Mouse (Mus musculus) hindbrain, embryonic 13.5 days (tissue): ENCODE data around the gene Slc17a2. TPM values are rescaled to one million over a fixed set of nuclear protein-coding genes. Genes with fewer than 3 reads are reported as not detected.
"Not testable (repeated sequence)": the region's sequence is repeated elsewhere in the genome, so short reads cannot be mapped to it uniquely, and the experiment has no call there.

ENCODE experiments used
- ATAC-seq: fragments of 200-750 bp; cut with Nextera tagmentation; 2 replicates; pipeline ENCODE4 v1.8.0; 2017; ENCODE audit warnings: moderate TSS enrichment; ENCODE audit not compliant: low FRiP score
- H3K27ac ChIP-seq: fragments of 300-500 bp; sonication (generic); 2 replicates; pipeline ENCODE4 v1.5.1; 2015; ENCODE audit warnings: inconsistent platforms, mild to moderate bottlenecking, moderate library complexity
- H3K27me3 ChIP-seq: fragments of 300-500 bp; sonication (generic); 2 replicates; pipeline ENCODE4 v1.6.1; 2015; ENCODE audit warnings: mild to moderate bottlenecking, inconsistent platforms
- H3K36me3 ChIP-seq: fragments of 300-500 bp; sonication (generic); 2 replicates; pipeline ENCODE4 v1.6.1; 2015; ENCODE audit warnings: mild to moderate bottlenecking, inconsistent platforms
- H3K4me1 ChIP-seq: fragments of 300-500 bp; sonication (generic); replicated peaks from 2 replicates; pipeline ENCODE4 v1.6.1; 2015; ENCODE audit warnings: inconsistent platforms
- H3K4me2 ChIP-seq: fragments of 300-500 bp; sonication (generic); 2 replicates; pipeline ENCODE4 v1.6.1; 2015; ENCODE audit warnings: inconsistent platforms, mild to moderate bottlenecking, moderate library complexity
- H3K4me3 ChIP-seq: fragments of 300-500 bp; sonication (generic); 2 replicates; pipeline ENCODE4 v1.5.1; 2015; ENCODE audit warnings: mild to moderate bottlenecking, inconsistent platforms
- H3K9ac ChIP-seq: fragments of 300-500 bp; sonication (generic); 2 replicates; pipeline ENCODE4 v1.6.1; 2015; ENCODE audit warnings: mild to moderate bottlenecking, inconsistent platforms
- H3K9me3 ChIP-seq: fragments of 300-500 bp; sonication (generic); 2 replicates; pipeline ENCODE4 v1.6.1; 2016; ENCODE audit warnings: inconsistent platforms
- WGBS: fragments of 180-500 bp; shearing (Covaris S2); methylation state at CpG from one replicate; pipeline ENCODE4 v1.1.7; 2015; 5-methylcytosine and 5-hydroxymethylcytosine counted together
- polyA plus RNA-seq: library from polyadenylated mRNA; unstranded; fragments of >200 nt; fragmentation: Nextera tagmentation; extraction: Ambion mirVana; gene quantifications from 2 replicates; pipeline ENCODE4 v1.2.1, GENCODE M21; 2015

The Slc17a2 gene
- polyA plus RNA-seq, result not detected in 2 replicates

DNA sequence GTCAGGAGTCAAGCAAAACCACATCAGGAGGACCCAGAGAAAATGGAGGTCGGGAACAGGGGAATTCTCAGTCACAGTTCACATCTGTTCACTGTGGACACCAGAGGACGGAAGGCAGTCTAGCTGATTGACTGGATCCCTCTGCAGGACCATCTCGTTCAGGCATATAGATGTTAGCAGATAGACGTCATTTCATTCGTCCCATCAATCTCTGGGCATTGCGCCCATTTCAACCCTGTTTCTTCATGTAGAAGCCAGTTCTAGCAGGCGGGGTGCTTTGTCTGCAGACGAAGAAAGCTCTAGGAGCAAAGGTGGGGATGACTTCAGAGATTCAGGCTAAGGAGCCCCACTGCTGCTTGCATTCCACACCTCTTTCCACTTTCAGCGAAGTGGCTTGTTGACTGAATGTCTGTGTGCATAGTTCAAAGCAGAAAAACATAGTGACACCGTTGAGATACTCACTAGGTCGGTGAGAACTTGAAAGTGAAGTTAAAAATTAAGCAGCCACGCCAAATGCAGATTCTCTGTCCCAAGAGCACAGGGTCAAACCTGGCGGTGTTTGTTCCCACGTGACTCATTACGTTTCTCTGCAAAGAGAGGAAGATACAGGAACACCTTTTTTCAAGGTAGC is at the start of gene Slc17a2:
Slc17a2 (plus strand) TSS at position 572 of the 631 bp plus-strand sequence.
- no peak within 1 kb of the TSS for H3K4me2 ChIP-seq
- H3K4me3 ChIP-seq, result no peak within 1 kb of the TSS
- no peaks in the 10 kb centered on the region for H3K36me3 ChIP-seq
- WGBS, result 92% methylated on average over 15 of the region's 15 CpGs
- ATAC-seq, result no peak
- no peaks in the 10 kb centered on the region for H3K9me3 ChIP-seq
- H3K27me3 ChIP-seq, result no peaks in the 10 kb centered on the region
- no peak within 1 kb of the TSS for H3K27ac ChIP-seq
- H3K9ac ChIP-seq, result no peak within 1 kb of the TSS
- no peaks in the 10 kb centered on the region for H3K4me1 ChIP-seq

DNA sequence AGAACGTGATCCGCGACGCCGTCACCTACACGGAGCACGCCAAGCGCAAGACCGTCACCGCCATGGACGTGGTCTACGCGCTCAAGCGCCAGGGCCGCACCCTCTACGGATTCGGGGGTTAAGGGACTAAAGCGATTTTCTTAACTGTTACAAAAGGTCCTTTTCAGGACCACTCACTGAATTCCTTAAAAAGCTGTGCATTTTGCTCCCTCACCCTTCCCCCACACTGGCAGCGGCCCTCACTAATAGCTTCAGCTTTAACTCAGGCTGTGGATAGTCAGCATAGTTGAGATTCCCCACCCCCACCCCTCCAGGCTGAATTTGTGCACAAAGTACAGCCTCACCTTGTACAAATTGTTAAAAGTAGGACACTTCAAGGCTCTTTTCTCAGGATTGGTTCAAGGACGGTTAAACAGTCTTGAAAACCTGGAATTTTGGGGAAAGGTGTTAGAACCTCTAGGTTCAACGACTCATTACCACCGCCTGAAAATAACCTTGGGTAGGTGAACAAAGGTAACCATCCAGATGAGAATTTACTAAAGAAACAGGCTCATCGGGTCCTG is 49.5 kb upstream of the Slc17a2 start:
- Histone ChIP-seq H3K27me3 (no peaks in the 10 kb centered on the region), H3K4me3 (peak overlapping the region; percentile 39), H3K4me2 (peak overlapping the region; percentile 66), H3K36me3 (no peaks in the 10 kb centered on the region), H3K4me1 (peaks cover 23% of the 10 kb centered on the region), H3K9ac (peak overlapping the region; percentile 69), H3K9me3 (no peaks in the 10 kb centered on the region), H3K27ac (peak overlapping the region; percentile 87)
- peak; percentile 25 for ATAC-seq
- WGBS, result under 1% methylated on average over 21 of the region's 23 CpGs

DNA sequence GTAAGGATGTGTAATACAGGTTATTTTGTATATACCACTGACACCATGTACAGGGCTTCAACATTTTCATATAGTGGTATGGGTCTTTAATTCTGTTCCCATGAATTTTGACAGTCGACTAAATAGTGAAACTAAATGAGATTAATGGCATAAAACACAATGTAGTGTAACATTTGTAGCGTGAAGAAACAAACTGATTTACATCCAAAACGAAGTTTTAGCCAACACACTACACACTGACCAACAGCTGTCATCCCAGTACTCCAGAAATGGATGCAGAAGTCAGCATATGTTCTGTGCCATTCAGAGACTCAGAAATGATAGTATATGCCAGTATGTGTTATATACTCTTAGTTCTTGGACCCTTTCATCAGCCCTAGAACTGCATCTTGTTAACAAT is 48.9 kb upstream of the Slc17a2 start:
- ATAC-seq, result no peak
- Histone ChIP-seq H3K27ac (no peak overlapping the region), H3K27me3 (no peaks in the 10 kb centered on the region), H3K4me1 (peaks cover 20% of the 10 kb centered on the region), H3K4me3 (no peak overlapping the region), H3K36me3 (no peaks in the 10 kb centered on the region), H3K9me3 (no peaks in the 10 kb centered on the region), H3K9ac (no peak overlapping the region), H3K4me2 (no peak overlapping the region)
- WGBS, result 46% methylated on average over 3 of the region's 3 CpGs

DNA sequence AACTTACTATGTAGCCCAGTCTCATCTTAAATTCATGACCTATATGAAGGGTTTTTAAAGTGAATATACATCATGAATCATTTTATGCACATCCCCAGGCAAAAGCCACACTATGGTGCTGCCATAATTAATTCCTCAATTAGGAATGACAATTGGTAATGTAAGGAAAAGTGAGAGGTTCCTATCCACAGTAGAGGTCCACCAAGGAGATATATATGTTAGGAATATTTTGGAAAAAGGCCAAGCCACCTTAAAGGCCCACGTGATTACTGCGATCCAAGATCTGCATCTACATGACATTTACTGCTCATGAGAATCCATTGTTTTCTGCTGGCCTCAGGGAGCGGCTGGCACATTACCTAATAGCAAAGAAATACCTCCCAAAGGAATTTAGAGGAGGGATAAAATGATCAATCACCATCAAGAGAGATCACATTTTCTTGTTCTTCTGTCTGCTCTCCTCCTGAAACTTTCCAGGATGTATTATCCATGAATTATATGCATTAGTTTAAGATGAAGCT is 47.5 kb upstream of the Slc17a2 start:
- no peaks in the 10 kb centered on the region for H3K9me3 ChIP-seq
- no peak overlapping the region for H3K27ac ChIP-seq
- WGBS, result 60% methylated on average over 3 of the region's 3 CpGs
- no peaks in the 10 kb centered on the region for H3K36me3 ChIP-seq
- peaks cover 31% of the 10 kb centered on the region for H3K4me1 ChIP-seq
- H3K27me3 ChIP-seq, result no peaks in the 10 kb centered on the region
- H3K4me3 ChIP-seq, result no peak overlapping the region
- H3K9ac ChIP-seq, result no peak overlapping the region
- ATAC-seq, result no peak
- H3K4me2 ChIP-seq, result no peak overlapping the region

DNA sequence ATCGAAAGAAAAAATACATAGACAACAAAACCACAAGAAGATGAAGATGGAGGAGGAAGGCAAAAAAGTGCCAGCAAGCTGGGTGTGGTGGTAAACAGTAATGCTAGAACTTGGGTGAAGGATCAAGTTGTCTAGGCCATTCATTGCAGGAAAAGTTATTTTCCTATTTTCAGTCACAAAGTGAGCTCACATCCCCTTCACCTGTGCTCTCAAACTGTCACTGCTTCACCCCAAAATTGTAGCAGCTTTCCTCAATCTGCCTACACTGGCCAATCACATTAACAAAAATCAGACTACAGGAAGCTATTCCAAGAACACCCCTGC is 46.9 kb upstream of the Slc17a2 start:
- Histone ChIP-seq H3K9me3 (no peaks in the 10 kb centered on the region), H3K9ac (no peak overlapping the region), H3K4me2 (peak overlapping the region; percentile 94), H3K27me3 (no peaks in the 10 kb centered on the region), H3K4me3 (peak overlapping the region; percentile 53; the same call in 1 of the 2 replicates), H3K36me3 (no peaks in the 10 kb centered on the region), H3K4me1 (peaks cover 33% of the 10 kb centered on the region), H3K27ac (no peak overlapping the region; the same call in 1 of the 2 replicates)
- WGBS, result 67% methylated on average over 1 of the region's 1 CpGs
- ATAC-seq, result no peak

DNA sequence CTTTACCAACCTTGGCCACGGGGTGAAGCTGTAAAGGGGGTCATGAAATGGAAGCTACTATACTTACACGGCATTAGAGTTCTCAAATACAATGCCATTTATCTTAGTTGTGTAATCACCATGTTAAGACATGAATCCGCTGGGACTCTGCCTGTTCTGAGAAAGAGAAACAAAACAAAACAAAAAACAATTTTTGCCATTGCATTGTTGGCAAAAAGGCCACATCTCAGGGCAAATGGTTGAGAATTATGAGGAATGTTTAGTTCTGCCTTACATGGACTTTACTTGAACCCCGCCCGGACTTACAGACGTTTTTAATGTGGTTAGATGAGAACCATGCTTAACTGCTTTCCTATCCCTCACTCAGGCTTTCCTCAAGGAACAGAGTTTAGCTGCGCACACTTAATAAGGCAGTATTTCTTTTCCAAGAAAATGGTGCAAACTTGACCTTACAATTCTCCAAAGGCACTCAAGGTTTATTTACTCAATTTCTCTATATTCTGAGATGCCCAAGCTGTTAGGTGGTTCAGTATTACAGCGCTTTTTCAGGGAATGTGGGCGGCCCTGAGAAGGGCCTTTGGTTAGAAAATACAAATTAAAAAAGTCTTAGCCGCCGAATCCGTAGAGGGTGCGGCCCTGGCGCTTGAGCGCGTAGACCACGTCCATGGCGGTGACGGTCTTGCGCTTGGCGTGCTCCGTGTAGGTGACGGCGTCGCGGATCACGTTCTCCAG is 46.4 kb upstream of the Slc17a2 start:
- Histone ChIP-seq H3K4me2 (peak overlapping the region; percentile 94), H3K9me3 (no peaks in the 10 kb centered on the region), H3K4me1 (peaks cover 33% of the 10 kb centered on the region), H3K9ac (peak overlapping the region; percentile 71), H3K27ac (peak overlapping the region; percentile 89), H3K27me3 (no peaks in the 10 kb centered on the region), H3K36me3 (no peaks in the 10 kb centered on the region), H3K4me3 (peak overlapping the region; percentile 53)
- peak; percentile 33; the same call in 1 of the 2 replicates for ATAC-seq
- WGBS, result 2% methylated on average over 22 of the region's 27 CpGs

DNA sequence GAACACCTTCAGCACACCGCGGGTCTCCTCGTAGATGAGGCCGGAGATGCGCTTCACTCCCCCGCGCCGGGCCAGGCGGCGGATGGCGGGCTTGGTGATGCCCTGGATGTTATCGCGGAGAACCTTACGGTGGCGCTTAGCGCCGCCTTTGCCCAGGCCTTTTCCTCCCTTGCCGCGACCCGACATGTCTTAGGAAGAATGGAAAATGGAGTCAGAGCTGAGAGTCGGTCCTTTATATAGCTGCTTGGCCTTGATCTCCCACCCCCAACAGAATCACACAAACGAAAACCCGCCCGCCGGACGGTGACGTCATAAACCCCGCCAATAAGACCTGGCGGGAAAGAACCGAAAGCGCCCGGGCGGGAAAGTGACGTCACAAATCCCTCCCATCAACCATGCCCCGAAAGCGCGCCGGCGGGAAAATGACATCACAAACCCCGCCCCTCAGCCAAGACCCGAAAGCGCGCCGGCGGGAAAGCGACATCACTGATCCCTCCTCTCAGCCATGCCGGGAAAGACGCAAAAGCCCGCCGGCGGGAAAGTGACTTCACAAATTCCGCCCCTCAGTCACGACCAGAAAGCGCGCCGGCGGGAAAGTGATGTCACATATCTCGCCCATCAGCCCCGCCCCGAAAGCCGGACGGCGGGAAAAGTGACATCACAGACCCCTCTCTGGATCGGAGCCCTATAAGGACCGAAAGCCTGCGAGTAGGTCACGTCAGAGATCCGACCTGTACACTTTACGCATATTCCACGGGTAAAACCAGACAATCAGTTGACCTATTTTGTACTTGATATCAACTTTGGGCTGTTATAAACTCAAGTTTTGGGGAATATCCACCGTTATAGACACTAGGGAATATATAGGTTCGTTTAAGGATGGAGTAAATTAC is 45.6 kb upstream of the Slc17a2 start, which contains the start of gene Hist1h4a:
Hist1h4a (minus strand) TSS at position 259 of the 893 bp plus-strand sequence.
- H3K4me2 ChIP-seq, result peak within 1 kb of the TSS; percentile 94
- peak within 1 kb of the TSS; percentile 71 for H3K9ac ChIP-seq
- WGBS, result 0% methylated on average over 69 of the region's 72 CpGs
- no peaks in the 10 kb centered on the region for H3K9me3 ChIP-seq
- H3K27ac ChIP-seq, result peak within 1 kb of the TSS; percentile 89
- peaks cover 33% of the 10 kb centered on the region for H3K4me1 ChIP-seq
- H3K4me3 ChIP-seq, result peak within 1 kb of the TSS; percentile 53
- peak; percentile 84 for ATAC-seq
- H3K36me3 ChIP-seq, result no peaks in the 10 kb centered on the region
- no peaks in the 10 kb centered on the region for H3K27me3 ChIP-seq

DNA sequence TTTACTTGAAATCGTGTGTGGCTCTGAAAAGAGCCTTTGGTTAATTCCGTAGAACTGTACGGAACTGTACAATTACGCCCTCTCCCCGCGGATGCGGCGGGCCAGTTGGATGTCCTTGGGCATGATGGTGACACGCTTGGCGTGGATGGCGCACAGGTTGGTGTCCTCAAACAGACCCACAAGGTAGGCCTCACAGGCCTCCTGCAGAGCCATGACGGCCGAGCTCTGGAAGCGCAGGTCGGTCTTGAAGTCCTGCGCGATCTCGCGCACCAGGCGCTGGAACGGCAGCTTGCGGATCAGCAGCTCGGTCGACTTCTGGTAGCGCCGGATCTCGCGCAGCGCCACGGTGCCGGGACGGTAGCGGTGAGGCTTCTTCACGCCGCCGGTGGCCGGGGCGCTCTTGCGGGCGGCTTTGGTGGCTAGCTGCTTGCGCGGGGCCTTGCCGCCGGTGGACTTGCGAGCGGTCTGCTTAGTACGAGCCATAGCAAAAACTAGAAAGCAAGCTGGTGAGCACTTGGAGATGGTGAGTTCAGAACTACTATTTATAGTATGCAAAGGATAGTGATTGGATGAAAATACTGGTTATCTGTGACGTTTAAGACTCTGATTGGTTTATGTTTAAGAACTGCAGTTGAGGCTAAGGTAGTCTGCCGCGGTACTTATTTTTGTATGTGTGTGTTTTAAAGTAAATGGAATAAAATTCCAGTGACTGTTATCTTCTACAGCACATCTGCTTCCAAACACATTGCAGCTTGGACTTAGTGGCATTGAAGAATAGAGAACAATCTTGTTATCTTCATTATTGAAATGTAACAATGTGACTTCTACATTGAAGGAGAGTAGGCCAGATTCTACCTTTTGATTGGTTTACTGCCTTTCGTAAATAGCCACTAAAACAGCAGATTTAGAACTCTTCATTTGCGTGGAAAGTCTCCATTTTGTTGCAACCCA is 44.6 kb upstream of the Slc17a2 start, which contains the start of gene Hist1h3a:
Hist1h3a (minus strand) TSS at position 516 of the 951 bp plus-strand sequence.
- Histone ChIP-seq H3K4me2 (peak within 1 kb of the TSS; percentile 94), H3K4me1 (peaks cover 33% of the 10 kb centered on the region), H3K9ac (peak within 1 kb of the TSS; percentile 62), H3K27ac (peak within 1 kb of the TSS; percentile 89), H3K4me3 (peak within 1 kb of the TSS; percentile 53)
- H3K27me3 ChIP-seq, H3K9me3 ChIP-seq, H3K36me3 ChIP-seq: not testable (repeated sequence)
- ATAC-seq, result peak; percentile 76
- WGBS, result under 1% methylated on average over 27 of the region's 52 CpGs

DNA sequence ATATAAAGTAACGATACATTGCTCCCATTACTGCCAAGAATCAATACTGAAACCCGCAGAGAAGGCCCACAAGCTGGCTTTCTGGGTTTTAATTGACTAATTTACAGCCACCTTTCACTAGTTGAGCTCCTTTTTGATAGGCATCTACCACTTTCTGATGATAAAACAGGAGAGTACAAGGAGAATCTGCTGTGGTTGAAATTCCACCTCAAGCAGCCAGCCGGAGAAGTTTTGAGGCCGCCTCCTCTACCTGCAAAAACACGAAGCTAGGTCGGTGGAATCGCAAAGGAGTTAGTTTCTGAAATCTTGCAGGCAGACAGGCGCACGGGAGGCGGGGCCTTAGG is 43.6 kb upstream of the Slc17a2 start:
- H3K9ac ChIP-seq, result no peak overlapping the region; the same call in 1 of the 2 replicates

DNA sequence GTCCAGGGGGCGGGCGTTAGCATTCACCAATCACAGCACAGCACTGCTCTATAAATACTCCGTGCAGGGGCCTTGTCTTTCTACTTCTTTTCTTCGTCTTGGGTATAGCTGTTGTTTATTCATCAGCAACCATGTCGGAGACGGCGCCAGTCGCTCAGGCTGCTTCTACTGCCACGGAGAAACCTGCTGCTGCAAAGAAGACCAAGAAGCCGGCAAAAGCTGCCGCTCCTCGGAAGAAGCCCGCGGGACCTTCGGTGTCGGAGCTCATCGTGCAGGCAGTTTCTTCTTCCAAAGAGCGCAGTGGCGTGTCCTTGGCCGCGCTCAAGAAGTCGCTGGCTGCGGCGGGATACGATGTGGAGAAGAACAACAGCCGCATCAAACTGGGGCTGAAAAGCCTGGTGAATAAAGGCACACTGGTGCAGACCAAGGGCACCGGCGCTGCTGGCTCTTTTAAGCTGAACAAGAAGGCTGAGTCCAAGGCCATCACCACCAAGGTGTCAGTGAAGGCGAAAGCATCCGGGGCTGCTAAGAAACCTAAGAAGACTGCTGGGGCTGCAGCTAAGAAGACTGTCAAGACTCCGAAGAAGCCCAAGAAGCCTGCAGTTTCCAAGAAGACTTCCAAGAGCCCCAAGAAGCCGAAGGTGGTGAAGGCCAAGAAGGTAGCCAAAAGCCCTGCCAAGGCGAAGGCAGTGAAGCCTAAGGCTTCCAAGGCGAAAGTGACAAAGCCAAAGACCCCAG is 43.0 kb upstream of the Slc17a2 start, which contains the start of gene Hist1h1a:
Hist1h1a (plus strand) TSS at position 81 of the 738 bp plus-strand sequence.
- H3K4me3 ChIP-seq, result peak within 1 kb of the TSS; percentile 53
- no peaks in the 10 kb centered on the region for H3K36me3 ChIP-seq
- no peaks in the 10 kb centered on the region for H3K27me3 ChIP-seq
- H3K27ac ChIP-seq, result peak within 1 kb of the TSS; percentile 89
- no peaks in the 10 kb centered on the region for H3K9me3 ChIP-seq
- peak within 1 kb of the TSS; percentile 79 for H3K9ac ChIP-seq
- 3% methylated on average over 34 of the region's 34 CpGs for WGBS
- ATAC-seq, result peak; percentile 69
- H3K4me2 ChIP-seq, result peak within 1 kb of the TSS; percentile 94
- peaks cover 28% of the 10 kb centered on the region for H3K4me1 ChIP-seq

More for the DNA sequence above, 43.6 kb upstream of the Slc17a2 start:
- Histone ChIP-seq H3K27me3 (no peaks in the 10 kb centered on the region), H3K4me2 (peak overlapping the region; percentile 94), H3K27ac (peak overlapping the region; percentile 89), H3K4me1 (peaks cover 28% of the 10 kb centered on the region), H3K9me3 (no peaks in the 10 kb centered on the region), H3K4me3 (peak overlapping the region; percentile 53), H3K36me3 (no peaks in the 10 kb centered on the region)
- ATAC-seq, result no peak
- WGBS, result 0% methylated on average over 10 of the region's 10 CpGs
